Mouse (Mus musculus) forelimb bud, embryonic 11.5 days (tissue): ENCODE results near the gene Lman1l.

ENCODE experiments used
- DNase-seq: peaks from one replicate; pipeline ENCODE4 v3.0.0-alpha.2; 2012; ENCODE audit warnings: low read depth, low spot score

The Lman1l gene

DNA sequence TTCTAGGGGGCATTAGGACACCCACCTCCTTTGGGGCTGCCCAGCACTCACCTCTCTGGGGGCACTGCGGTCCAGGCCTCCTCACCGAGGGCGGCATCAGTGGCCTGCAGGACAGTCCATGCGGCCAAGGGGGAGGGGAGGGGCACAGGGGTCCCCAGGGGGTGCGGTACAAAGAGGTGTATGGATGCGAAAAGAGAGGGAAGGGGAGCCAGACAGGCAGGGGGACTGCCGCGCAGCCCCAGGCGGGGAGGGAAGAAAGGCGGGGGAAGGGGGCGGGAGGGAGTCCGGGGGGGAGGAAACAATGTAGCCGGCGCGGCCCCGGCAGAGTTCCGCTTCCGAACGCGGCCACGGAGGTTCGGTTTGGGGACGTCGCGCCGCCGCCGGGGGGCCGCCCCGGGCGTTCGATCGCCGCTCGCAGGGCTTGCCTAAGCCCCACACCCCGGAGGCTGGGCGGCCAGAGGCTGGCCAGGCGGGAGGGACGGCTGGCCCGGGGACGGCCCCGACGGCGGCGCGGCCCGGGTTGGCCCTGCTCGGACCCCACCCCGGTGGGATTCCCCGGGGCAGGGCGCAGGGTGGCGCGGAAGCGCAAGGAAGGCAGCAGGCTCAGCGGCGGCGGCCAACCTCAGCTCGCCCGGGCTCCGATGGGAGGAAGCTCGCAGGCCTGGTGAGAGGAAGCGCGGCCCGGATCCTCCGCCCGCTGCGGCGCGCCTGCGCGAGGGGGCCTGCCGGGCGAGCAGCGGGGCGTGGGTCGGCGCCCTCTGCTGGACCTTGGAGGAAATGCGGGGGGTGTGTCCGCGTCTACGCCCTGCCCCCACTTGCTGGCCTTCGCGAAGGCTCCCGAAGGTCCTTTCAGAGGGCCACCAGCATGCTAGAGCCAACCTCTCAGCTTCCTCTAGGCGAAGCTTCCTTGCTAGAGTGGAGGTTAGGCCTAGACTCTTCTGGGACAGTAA is 24.6 kb upstream of the Lman1l start:
- peak; percentile 90 for DNase-seq

- no peak for DNase-seq
These were observed 23.9 kb upstream of the Lman1l start for GRCm38 (mm10) chr9:57644442-57644943.

GRCm38 (mm10) chr9:57643856-57644180 is 23.2 kb upstream of the Lman1l start:
- no peak for DNase-seq

DNA sequence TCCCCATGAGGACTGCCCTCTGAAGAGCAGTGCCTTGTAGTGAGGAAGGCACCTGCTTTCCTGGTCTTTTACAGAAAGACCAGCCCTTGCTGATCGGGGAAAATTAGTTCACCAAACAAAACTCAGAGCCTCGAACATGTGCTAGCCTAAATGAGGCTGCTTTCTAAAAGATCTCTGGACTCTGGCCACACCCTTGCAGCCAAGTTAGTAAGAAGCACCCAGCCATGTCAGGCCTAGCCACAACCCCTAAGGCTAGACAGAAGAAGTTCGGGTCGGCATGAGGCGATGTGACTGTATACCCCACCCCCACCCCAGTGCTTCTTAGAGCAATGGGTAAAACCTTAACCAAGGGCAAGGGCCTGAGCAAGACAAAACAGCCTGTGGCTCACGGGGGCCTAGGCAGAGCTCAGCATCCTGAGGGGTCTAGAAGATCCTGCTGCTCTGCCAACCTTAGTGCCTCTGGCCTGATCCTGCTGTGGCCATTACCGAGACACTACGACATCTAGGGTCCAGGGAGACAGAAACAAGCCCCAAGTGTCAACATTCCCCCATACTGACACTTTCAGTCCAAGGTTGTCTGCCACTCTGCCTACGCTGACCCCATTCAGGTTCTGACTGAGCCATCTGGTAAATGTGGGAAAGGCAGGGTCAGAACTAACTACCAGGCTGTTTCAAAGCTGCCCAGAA is 22.7 kb upstream of the Lman1l start:
- no peak for DNase-seq

DNA sequence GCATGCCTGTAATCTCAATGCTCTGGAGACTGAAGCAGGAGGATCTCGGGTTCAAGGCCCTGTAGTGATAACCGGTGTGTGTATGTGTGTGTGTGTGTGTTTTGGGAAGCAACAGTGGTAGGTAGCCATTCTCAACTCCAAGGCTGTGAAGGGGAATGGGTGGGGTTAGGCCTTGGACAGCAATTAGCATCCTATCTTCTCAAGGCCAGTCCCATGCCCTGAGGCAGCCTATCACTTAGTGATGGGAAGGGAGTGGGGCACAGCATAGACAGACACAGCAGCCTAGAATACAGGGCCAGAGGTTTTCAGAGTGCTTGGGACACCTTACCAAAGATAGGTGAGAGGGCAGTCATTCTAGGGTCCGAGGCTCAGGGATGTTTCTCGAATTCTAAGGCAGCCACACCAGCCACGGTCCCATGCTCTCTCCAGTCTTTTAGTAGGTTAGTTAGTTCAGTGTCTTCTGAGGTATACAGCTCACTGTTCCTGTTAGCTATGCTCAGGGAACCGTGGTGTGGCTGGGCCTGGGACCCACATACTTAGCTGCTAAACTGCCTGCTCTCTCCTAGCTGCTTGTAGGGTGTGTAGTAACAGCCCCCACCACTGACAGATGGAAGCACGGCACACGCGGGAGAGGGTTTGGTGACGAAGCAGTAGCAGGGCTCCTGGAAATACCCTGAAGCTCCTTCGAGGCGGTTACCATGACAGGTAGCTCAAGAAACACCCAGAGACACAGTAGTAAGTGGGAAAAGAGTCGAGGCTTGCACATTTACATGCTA is 21.4 kb upstream of the Lman1l start:
- no peak for DNase-seq

DNA sequence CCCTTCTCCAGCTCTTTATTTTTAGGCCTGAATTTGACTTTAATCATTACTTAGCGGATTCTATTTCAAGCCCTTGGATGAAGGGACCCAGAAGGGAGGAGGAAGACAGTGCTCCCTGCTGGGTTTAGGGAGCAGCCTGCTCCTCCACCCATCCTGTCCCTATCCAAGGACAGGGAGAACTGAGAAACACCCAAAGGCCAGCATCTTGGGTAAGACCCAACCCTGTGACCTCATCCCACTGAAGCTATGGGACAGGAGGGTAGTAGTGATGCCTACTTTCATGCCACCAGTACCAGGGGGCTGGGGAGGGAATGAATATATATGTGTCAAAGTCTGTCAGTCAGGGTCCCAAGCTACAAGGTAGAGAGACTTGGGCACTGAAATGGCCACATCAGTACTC is 20.4 kb upstream of the Lman1l start:
- DNase-seq = no peak

- DNase-seq = no peak
These were observed 19.8 kb upstream of the Lman1l start for GRCm38 (mm10) chr9:57640384-57640783.

- no peak for DNase-seq
These were observed 19.2 kb upstream of the Lman1l start for GRCm38 (mm10) chr9:57639661-57640328.

GRCm38 (mm10) chr9:57638651-57639459 is 18.3 kb upstream of the Lman1l start:
- no peak for DNase-seq

DNA sequence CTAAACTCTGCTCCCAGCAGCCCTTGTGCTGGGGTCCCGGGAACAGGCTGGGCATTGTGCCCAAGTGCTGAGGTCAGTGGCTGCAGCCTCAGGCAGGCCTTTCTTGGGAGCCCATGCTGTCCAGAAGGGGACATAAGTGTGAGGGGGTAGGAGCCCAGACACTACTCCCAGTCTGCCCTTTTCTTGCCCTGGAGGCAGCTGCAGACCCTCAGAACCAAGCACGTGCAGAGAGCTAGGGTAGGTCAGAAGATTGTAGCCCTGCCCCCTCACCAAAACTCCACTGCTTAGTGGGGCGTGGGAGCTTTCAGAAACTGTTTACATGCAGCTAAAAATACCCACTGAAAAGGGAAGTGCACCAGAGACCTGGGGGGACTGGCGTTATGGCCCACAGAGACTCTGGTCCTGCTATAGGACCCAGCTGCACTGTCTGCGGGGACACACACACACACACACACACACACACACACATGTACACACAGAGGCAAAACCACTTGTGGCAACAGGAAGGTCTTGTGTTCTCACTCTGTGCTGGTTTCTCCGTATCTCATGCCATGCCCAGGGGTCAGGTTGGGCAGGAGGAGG is 17.3 kb upstream of the Lman1l start:
- no peak for DNase-seq

- no peak for DNase-seq
These were observed 16.7 kb upstream of the Lman1l start for GRCm38 (mm10) chr9:57637272-57637671.

- DNase-seq = no peak
These were observed 13.0 kb upstream of the Lman1l start for GRCm38 (mm10) chr9:57633481-57634024.

- peak; percentile 64 for DNase-seq
These were observed 8.7 kb upstream of the Lman1l start for GRCm38 (mm10) chr9:57629118-57629874.

GRCm38 (mm10) chr9:57628717-57629116 is 8.1 kb upstream of the Lman1l start:
- DNase-seq = no peak

GRCm38 (mm10) chr9:57627892-57628291 is 7.3 kb upstream of the Lman1l start:
- no peak for DNase-seq

GRCm38 (mm10) chr9:57627191-57627590 is 6.6 kb upstream of the Lman1l start:
- DNase-seq = no peak

- no peak for DNase-seq
These were observed 5.3 kb upstream of the Lman1l start for GRCm38 (mm10) chr9:57625674-57626500.

GRCm38 (mm10) chr9:57624295-57624694 is 3.7 kb upstream of the Lman1l start:
- DNase-seq = no peak
